8 mouse cellular contexts compared by ENCODE assay signal in genomic region chr5:33704945-33705611, GRCm38 (mm10). TPM values are rescaled to one million over a fixed set of nuclear protein-coding genes. Genes with fewer than 3 reads are reported as not detected.
A peak's percentile ranks its signal among the peaks of the same experiment; 100 is the strongest.
DNase-seq lines count a peak whose midpoint lies in the region; ATAC-seq lines count a peak whose summit lies in the region.

No protein-coding gene starts in this region.

- no peaks in the 10 kb centered on the region for H3K9me3 ChIP-seq in heart, embryonic 15.5 days (replicated peaks)
- no peaks in the 10 kb centered on the region for H3K9me3 ChIP-seq in liver, embryonic 13.5 days (replicated peaks)

- peak overlapping the region; percentile 40 for H3K4me2 ChIP-seq in heart, embryonic 15.5 days
- H3K4me2 ChIP-seq in liver, embryonic 13.5 days = no peak overlapping the region

- peaks cover 8% of the 10 kb centered on the region; the same call in 1 of the 2 replicates for H3K27me3 ChIP-seq in heart, embryonic 15.5 days
- H3K27me3 ChIP-seq in liver, embryonic 13.5 days = peaks cover 6% of the 10 kb centered on the region

- no peak overlapping the region for H3K4me3 ChIP-seq in heart, embryonic 15.5 days
- no peak overlapping the region for H3K4me3 ChIP-seq in liver, embryonic 13.5 days (replicated peaks)

- no peak for ATAC-seq in heart, embryonic 15.5 days (replicated peaks; ENCODE audit: insufficient number of reproducible peaks, insufficient read depth, low FRiP score, low read depth)
- ATAC-seq in liver, embryonic 13.5 days (ENCODE audit: low read depth) = no peak

- intact Hi-C loops in gastrocnemius, postnatal 14 days (cut with DNase I; ENCODE audit: low total_unique reads) = no loop called here

- no peak overlapping the region for H3K9ac ChIP-seq in heart, embryonic 15.5 days
- H3K9ac ChIP-seq in liver, embryonic 13.5 days = 0 out of 2 replicates have a peak overlapping the region, but pooled peaks have one; percentile 10

- 21% methylated on average over 11 of the region's 11 CpGs for WGBS in heart, embryonic 15.5 days
- WGBS in liver, embryonic 13.5 days (ENCODE audit: insufficient replicate concordance) = 55% methylated on average over 11 of the region's 11 CpGs

- peaks cover 39% of the 10 kb centered on the region for H3K4me1 ChIP-seq in heart, embryonic 15.5 days (replicated peaks)
- peaks cover 31% of the 10 kb centered on the region for H3K4me1 ChIP-seq in liver, embryonic 13.5 days (replicated peaks)

- H3K27ac ChIP-seq in heart, embryonic 15.5 days = 0 out of 2 replicates have a peak overlapping the region, but pooled peaks have one; percentile 5
- H3K27ac ChIP-seq in liver, embryonic 13.5 days = no peak overlapping the region

- no peaks in the 10 kb centered on the region for H3K36me3 ChIP-seq in heart, embryonic 15.5 days
- no peaks in the 10 kb centered on the region for H3K36me3 ChIP-seq in liver, embryonic 13.5 days

- no peak for DNase-seq in heart, postnatal 4 days
- peak; percentile 50 for DNase-seq in cerebellum, adult 9-11 months
- peak; percentile 60 to 69 for DNase-seq in frontal cortex, postnatal 10 days (ENCODE audit: low spot score in 2 of 2)
- DNase-seq in liver, embryonic 13.5 days = no peak
- no peak for DNase-seq in T-cell, adult 2 months (ENCODE audit: low spot score)
- no peak for DNase-seq in adrenal gland, postnatal 25 days
- no peak for DNase-seq in gastrocnemius, postnatal 14 days

RNA-seq across cellular contexts. Expression of gene Fgfr3, which starts 16.4 kb away (rescaled TPM):
- 4.0 and 9.1 TPM in 2 replicates for polyA plus RNA-seq in heart, embryonic 15.5 days (2015; fragmentation: Nextera tagmentation; extraction: Ambion mirVana)
- 10 to 100 TPM in 1 of 2 experiments, 1 to 10 TPM in 1; 8.6 to 10.5 TPM for total RNA-seq in heart, postnatal 4 days (2021)
- 1.7 and 2.7 TPM in 2 replicates for polyA plus RNA-seq in liver, embryonic 13.5 days (2015; fragmentation: Nextera tagmentation; extraction: Ambion mirVana)
- 2.0 and 3.2 TPM in 2 replicates for total RNA-seq in adrenal gland, postnatal 25 days (2021)
- 1 to 10 TPM; 1.9 to 3.1 TPM for total RNA-seq in gastrocnemius, postnatal 14 days (2021)

RNA-seq across cellular contexts. Expression of gene Tmem129, which starts 46.9 kb away (rescaled TPM):
- polyA plus RNA-seq in heart, embryonic 15.5 days (2015; fragmentation: Nextera tagmentation; extraction: Ambion mirVana) = 29.5 and 37.6 TPM in 2 replicates
- 10 to 100 TPM; 16.0 to 19.2 TPM for total RNA-seq in heart, postnatal 4 days (2021)
- 20.2 and 21.9 TPM in 2 replicates for polyA plus RNA-seq in liver, embryonic 13.5 days (2015; fragmentation: Nextera tagmentation; extraction: Ambion mirVana)
- 27.7 and 29.5 TPM in 2 replicates for total RNA-seq in adrenal gland, postnatal 25 days (2021)
- 10 to 100 TPM; 10.5 to 10.9 TPM for total RNA-seq in gastrocnemius, postnatal 14 days (2021)

RNA-seq across cellular contexts. Expression of gene Tacc3, which starts 47.1 kb away (rescaled TPM):
- 107 and 117 TPM in 2 replicates for polyA plus RNA-seq in heart, embryonic 15.5 days (2015; fragmentation: Nextera tagmentation; extraction: Ambion mirVana)
- 10 to 100 TPM; 53.3 to 56.9 TPM for total RNA-seq in heart, postnatal 4 days (2021)
- 158 and 183 TPM in 2 replicates for polyA plus RNA-seq in liver, embryonic 13.5 days (2015; fragmentation: Nextera tagmentation; extraction: Ambion mirVana)
- 14.2 and 14.4 TPM in 2 replicates for total RNA-seq in adrenal gland, postnatal 25 days (2021)
- 1 to 10 TPM; 6.4 to 6.8 TPM for total RNA-seq in gastrocnemius, postnatal 14 days (2021)

RNA-seq across cellular contexts. Expression of gene Slbp, which starts 52.7 kb away (rescaled TPM):
- polyA plus RNA-seq in heart, embryonic 15.5 days (2015; fragmentation: Nextera tagmentation; extraction: Ambion mirVana) = 99.3 and 113 TPM in 2 replicates
- 10 to 100 TPM; 33.4 to 41.5 TPM for total RNA-seq in heart, postnatal 4 days (2021)
- 319 and 390 TPM in 2 replicates for polyA plus RNA-seq in liver, embryonic 13.5 days (2015; fragmentation: Nextera tagmentation; extraction: Ambion mirVana)
- 48.6 and 54.7 TPM in 2 replicates for total RNA-seq in adrenal gland, postnatal 25 days (2021)
- 10 to 100 TPM; 11.8 to 13.0 TPM for total RNA-seq in gastrocnemius, postnatal 14 days (2021)

Comparison
In these comparisons a context has a peak if more than half of its experiments do, and no peak if none do; other contexts are left out.
1. DNase-seq: peak in cerebellum, adult 9-11 months (single experiment) and frontal cortex, postnatal 10 days (2 of 2); none in heart, postnatal 4 days (single experiment), liver, embryonic 13.5 days (single experiment), T-cell, adult 2 months (single experiment), adrenal gland, postnatal 25 days (single experiment) and gastrocnemius, postnatal 14 days (single experiment).